Mouse (Mus musculus): ENCODE measurements around the gene Ube2d2b.
A peak's percentile ranks its signal among the peaks of the same experiment; 100 is the strongest.

Gene Ube2d2b

DNA sequence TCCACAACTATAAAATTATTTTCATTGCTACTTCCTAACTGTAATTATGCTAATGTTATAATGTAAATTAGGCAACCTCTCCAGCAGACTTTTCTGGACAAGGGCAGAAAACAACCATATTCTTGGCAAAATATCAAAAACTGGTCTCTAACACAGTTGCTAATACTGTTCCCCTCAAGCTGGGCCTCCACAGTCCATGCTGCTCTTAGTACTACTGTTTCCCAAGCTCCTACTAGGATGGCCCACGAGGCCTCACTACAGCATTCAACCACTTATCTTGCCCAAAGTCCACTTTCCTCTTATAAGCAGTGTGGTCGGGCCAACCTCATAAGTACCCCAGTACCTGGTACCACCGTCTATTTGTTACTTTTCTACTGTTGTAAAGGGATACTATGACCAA lies 24.7 kb downstream of the Ube2d2b start:
- DNase-seq (ENCODE audit: low read depth, low spot score) = no peak

DNA sequence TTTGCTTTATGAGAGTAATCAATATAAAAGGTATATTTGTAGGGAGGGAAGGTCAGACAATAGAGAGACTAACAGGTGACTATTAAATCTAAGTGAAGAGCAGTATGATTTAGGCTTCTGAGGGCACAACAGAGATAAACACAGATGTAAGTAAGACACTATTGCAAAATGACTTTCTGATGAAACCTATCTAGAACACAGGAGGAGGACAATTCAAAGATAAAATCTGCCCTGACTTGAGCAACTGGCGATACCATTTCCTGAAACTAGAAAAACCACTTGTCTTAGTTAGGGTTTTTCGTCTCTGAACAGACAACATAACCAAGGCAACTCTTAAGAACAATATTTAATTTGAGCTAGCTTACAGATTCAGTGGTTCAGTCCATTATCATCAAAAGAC lies 25.6 kb downstream of the Ube2d2b start:
- no peak for DNase-seq (ENCODE audit: low read depth, low spot score)

DNA sequence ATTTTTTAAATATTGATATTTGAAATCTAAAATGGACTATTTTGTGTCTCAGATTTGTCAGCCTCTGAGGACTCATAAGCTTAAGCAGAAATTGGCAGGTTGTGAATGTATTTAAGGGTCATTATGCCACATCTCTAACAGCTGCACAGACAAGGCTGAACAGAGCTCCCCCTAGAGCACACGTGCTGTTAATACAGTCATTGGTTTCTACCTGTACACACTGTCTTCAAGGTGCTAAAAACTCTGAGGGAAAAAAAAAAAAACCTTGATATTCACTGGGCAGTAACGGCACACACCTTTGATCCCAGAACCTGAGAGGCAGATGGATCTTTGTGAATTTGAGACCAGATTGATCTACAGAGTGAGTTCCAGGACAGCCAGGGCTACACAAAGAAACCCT lies 29.1 kb downstream of the Ube2d2b start:
- peak; percentile 69 for DNase-seq (ENCODE audit: low read depth, low spot score)

DNA sequence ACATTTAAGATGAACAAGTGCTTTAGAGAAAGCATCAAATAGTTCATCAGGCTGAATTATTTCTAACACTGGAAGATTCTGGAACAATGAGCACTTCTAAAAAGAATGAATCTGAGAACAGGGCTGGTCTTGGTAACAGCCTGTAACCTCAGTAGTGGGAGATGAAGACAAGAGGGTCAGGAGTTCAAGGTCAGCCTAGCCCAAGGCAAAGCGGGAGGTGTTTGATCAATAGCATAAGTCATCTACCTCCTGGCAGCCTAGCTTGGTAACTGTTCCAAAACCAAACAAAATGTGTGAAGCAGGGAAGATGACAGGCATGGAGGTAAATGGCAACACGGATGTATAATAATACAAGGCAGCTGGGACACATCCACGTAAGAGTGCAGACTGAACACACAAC lies 34.1 kb downstream of the Ube2d2b start:
- peak; percentile 67 for DNase-seq (ENCODE audit: low read depth, low spot score)

DNA sequence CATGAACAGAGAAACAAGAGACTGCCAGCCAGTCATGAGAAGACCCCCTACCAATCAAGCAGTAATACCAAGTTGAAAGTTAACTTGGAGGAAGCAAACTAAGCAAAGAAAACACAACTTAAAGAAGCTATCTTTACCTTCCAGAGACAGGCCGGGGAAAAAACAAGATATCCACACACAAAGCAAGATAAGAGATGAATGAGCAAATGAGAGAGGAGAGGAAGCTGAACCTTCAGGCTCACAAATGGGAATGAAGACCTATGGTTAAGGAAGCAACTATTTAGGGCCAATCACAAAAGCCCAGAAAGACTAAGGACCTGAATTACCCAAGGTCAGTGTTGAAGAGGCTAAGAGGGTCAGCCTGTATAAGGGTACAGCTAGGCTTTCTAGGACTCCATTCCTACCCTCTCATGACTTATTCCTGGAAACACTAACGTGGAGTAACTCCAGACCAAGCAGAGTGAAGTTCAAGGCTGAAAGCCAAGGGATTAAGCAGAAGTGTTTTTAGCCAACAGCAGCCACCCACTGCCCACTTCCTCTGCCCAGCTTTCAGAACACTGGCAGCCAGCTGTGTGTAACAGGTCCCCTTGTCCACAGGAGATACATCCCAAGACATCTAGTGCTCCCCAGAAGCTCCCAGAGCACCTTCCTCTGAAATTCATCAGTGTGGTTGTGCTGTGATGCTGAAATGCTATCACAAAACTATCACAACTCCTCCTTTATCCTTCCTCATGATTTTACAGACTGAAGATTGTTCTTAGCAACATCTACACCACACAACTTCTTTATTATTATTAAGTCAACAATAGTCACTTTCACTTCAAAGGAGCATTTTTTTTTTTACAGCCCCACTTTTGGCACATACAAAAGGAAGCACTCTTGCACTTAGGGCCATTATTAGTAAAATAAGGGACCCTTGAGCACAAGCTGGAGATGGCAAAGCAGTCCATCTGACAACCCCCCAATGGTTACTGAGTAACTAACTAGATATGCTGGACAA lies 36.5 kb downstream of the Ube2d2b start:
- DNase-seq (ENCODE audit: low read depth, low spot score) = no peak

DNA sequence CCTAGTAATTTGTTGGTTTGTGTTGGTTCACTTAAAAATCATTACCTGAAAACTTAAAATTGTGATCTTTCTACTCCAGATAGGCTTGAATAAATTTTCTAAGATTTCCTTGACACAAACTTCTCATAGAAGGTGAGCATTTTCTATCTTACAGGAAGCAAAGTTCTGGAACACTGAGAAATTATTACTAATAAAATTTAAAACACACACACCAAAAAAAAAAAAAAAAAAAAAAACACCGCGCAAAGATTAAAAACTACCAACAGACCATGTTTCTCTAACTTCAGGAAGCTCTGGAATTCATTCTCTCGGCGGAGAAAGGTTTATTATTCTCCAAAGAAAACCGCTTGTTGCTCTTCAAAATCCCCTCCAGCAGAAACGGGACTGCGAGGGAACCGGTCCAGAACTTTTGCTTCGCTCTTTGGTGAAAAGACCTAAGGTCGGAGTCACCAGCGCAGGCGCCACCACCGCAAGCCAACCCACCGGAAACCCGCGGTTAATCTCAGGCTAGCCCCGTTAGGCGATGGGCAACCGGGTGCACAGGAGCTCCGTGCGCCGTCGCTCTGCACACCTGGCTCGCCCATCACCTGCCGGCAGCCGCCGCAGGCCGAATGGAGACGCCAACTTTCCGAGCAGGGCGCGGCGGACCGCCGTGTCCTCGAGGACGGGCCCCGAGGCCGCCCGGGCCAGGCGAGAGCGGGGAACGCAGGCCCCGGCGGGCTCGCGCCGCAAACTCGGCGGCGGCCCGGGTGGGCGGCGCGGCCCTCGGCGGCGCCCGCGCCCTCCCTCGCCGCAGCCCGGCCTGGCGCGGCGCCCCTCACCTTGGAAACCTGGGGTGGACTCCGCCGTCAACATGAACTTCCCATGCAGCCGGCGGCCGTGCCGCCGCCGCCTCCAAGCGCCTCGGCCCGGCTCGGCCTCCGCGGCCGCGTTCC lies 38.3 kb downstream of the Ube2d2b start:
- DNase-seq (ENCODE audit: low read depth, low spot score) = peak; percentile 50

DNA sequence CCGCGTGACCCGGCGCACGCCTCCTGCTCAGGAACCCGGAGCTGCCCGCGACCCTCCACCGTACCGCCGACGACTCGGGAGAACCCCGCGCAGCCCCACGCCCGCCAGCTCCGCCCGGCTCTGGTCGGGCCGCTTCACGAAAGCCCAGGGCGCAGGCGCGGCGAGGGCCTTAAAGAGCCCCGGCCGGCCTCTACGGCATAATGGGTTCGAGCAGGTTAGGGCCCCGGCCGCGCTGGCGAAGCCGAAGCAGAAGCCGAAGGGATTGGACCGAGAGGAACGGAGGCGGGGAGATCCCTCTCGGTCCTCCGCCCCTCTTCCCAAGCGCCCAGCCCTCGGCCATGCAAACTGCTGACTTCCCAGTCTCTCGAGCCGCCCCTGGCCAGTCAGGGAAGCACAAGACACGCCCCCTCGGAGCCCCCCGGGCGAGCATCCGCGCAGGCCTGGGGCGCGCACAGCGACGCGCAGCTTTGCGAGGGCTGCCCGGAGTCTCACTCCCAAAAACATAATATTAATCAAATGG lies 39.1 kb downstream of the Ube2d2b start:
- peak; percentile 96 for DNase-seq (ENCODE audit: low read depth, low spot score)

DNA sequence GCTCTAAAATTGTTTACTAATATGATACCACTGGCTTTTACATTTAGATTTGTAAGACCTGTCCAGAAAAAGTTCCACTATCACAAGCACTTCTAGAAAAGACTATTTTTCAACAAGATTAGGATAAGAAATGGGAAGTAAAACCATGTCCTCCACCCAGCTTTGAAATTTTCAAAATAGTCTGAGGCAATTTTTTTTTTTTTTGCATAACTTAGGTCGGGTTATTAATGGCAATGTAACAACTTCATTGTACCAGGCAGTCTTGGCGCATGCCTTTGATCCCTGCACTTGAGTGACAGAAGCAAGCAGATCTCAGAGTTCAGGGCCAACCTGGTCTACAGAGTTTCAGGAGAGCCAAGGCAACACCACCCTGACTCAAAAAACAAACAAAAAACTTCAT lies 39.8 kb downstream of the Ube2d2b start:
- DNase-seq (ENCODE audit: low read depth, low spot score) = no peak

DNA sequence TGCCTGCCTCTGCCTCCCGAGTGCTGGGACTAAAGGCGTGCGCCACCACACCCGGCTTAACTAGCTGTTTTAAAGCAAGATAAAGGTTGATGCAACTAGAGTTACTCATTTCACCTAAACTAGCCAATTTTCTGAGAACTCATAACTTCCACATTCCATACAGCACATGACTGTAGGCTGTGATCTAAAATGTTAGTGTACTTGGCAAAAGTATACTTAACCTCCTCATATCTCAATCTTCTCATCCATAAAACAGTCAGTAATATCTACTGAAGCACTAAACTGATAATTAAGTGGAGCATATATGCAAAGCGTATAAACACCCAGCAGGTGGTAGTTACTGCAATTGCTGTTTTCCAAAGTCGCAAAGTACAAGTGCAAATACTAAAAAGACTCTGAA lies 43.4 kb downstream of the Ube2d2b start:
- DNase-seq (ENCODE audit: low read depth, low spot score) = no peak

DNA sequence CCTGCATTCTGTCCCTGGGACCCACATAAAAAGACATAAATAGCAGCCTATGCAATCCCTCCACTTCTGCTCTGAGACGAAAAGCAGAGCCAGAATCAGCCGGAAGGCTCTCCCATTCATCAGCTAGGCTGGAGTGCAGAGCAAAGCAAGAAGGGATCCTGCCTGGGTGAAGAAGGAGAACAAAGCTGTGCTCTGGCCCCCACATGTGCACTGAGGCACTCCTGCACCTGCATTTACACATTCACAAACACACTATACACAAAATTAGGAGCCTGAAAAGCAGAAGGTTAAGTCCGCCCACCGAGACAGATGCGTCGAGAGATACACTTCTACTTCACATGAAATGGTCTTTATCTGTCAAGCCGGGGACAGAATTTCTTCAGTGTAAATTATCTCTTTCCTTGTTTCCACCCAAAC lies 44.0 kb downstream of the Ube2d2b start:
- no peak for DNase-seq (ENCODE audit: low read depth, low spot score)

DNA sequence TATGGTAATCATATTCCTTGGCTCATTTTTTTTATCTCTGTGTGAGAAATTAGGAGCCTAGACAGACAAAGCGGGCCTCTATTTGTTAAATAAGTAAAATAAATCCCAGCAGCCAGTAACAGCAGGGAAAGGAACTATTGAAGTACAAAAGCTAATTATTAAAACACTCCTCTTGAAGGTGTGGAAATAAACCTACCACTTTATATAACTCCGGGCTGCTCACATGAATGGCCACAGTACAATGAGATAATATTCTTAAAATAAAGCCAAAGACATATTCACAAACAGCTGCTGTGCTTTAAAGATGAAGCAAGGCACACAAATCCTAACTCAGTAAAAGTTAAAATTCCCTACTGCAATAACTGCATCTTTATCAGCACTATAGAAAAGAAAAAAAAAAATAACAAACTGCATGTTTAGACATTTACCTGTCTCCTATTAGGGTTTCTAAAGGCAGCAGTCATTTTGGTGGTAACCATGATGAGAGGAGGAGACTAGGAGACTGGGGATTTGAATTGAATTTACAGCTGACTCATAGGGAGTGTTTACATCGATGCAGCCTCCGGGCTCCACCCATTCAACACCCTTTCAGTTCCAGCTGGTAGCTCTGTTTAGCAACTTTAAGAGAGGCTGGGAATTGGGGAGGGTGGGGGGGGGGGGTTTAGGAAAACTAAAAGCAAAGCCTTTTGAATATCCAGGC lies 44.8 kb downstream of the Ube2d2b start, which contains the start of gene Evi5:
Gene Evi5 (minus strand): TSS at position 547 of the 700 bp plus-strand sequence.
- peak; percentile 42 for DNase-seq (ENCODE audit: low read depth, low spot score)

DNA sequence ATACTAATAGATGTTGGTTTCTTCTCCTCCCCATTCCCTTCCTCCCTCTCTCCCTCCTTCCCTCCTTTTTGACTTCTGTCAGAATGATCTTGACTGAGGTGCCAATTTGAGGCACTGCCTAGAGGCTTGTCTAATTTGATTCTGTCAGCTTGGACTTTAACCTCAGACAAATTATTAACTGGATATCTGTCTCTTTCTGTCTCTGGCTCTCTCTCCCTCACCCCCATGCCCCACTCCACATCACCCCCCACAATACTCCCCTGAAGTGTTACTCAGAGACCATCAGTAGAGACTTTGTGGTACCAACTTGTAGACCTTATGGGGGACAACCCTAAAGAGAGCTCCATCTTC lies 45.3 kb downstream of the Ube2d2b start:
- no peak for DNase-seq (ENCODE audit: low read depth, low spot score)

DNA sequence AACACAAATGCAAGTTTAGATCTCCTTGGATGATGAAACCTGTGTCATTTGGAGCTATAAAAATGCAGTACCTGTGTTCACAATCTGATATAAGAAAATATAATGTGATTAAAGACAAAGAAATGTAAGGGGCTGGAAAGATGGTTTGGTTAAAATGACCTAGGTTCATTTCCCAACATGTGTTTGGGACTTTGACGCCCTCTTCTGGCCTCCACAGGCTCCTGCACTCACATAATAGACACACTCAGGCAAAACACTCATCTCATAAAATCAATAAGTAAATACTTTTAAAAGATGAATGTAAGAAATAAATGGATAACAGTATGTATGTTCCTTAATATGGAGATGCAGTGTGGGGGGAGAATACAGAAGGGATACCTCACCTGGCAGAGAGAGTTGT lies 47.2 kb downstream of the Ube2d2b start:
- DNase-seq (ENCODE audit: low read depth, low spot score) = no peak

DNA sequence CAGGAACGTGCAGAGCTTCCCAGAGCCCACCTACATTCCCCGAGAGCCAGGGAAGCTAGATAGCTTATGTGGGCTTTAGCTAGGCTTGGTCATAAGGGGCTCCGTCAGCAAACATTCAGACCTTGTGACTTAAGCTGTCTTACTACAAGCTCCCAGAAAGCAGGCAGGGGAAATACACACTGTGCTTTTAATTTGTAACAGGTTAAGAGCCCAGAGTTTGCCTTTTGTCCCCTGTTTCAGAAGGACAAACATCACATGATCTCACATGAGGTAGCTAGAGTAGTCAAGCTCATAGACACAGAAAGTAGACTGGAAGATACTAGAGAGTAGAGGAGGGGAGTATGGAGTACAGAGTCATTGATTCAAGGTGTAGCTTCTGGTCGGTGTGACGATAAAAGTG lies 50.8 kb downstream of the Ube2d2b start:
- no peak for DNase-seq (ENCODE audit: low read depth, low spot score)
